Mouse (Mus musculus): ENCODE measurements around the gene Unc13a. TPM values are rescaled to one million over a fixed set of nuclear protein-coding genes. Genes with fewer than 3 reads are reported as not detected.

The Unc13a gene
- polyA plus RNA-seq, 1 experiment from 2014 or later: 2.0 TPM

DNA sequence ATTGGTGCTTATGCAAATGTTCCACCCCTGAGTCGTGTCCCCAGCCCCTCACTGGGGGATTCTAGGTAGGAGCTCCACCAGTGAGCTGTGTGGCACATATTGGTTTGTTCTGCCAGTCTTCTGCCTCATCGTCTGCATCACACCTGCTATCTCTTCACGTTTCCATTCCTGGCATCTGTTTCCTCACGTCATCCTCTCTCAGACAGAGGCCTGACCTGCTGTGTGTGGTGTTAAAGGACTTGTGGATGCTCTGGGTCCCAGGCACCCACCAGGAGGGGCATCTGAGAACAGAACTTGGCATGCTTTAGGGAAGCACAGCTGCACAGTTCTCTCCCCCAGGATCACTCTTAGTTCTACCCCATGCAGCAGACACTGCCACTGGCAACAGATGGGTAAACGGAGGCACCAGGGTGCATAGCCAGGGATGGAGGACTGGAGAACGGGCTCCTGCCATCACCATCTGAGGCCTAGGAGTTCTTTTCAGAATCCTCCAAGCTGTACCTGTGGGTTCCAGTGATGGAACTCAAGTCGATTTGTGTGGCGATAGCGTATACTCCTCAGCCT lies 4.0 kb upstream of the Unc13a start:
- Histone ChIP-seq H3K36me3 (no peaks in the 10 kb centered on the region), H3K4me3 (replicated peaks) (peak overlapping the region; percentile 67), H3K4me1 (peaks cover 44% of the 10 kb centered on the region), H3K27ac (replicated peaks) (0 out of 2 replicates have a peak overlapping the region, but pooled peaks have one; percentile 72), H3K4me2 (replicated peaks) (peak overlapping the region; percentile 87), H3K9me3 (replicated peaks) (no peaks in the 10 kb centered on the region), H3K9ac (no peak overlapping the region), H3K27me3 (peaks cover 45% of the 10 kb centered on the region)
- ATAC-seq (ENCODE audit: insufficient number of reproducible peaks, low FRiP score, low TSS enrichment, low read depth): no peak
- WGBS: 27% methylated on average over 9 of the region's 9 CpGs

DNA sequence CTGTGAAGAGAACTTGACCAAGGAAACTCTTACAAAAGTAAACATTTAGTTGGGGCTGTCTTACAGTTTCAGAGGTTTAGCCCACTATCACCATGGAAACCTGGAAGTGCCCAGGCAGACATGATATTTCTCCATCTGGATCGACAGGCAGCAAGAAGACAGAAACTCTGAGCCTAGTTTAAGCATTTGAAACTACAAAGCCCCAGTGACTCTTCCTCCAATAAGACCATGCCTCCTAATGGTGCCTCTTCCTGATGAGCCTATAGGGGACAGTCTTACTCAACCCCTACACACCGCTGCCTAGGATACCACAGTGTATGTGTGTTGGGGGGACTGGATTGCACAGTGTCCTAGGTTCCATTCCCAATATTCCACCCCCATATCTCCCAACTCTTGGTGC lies 2.5 kb upstream of the Unc13a start:
- H3K36me3 ChIP-seq: no peaks in the 10 kb centered on the region
- peaks cover 41% of the 10 kb centered on the region for H3K27me3 ChIP-seq
- H3K4me3 ChIP-seq (replicated peaks): no peak overlapping the region
- H3K9ac ChIP-seq: no peak overlapping the region
- peaks cover 37% of the 10 kb centered on the region for H3K4me1 ChIP-seq
- WGBS: 70% methylated on average over 2 of the region's 2 CpGs
- no peak overlapping the region for H3K27ac ChIP-seq (replicated peaks)
- ATAC-seq (ENCODE audit: insufficient number of reproducible peaks, low FRiP score, low TSS enrichment, low read depth): no peak
- H3K4me2 ChIP-seq (replicated peaks): no peak overlapping the region
- H3K9me3 ChIP-seq (replicated peaks): no peaks in the 10 kb centered on the region

DNA sequence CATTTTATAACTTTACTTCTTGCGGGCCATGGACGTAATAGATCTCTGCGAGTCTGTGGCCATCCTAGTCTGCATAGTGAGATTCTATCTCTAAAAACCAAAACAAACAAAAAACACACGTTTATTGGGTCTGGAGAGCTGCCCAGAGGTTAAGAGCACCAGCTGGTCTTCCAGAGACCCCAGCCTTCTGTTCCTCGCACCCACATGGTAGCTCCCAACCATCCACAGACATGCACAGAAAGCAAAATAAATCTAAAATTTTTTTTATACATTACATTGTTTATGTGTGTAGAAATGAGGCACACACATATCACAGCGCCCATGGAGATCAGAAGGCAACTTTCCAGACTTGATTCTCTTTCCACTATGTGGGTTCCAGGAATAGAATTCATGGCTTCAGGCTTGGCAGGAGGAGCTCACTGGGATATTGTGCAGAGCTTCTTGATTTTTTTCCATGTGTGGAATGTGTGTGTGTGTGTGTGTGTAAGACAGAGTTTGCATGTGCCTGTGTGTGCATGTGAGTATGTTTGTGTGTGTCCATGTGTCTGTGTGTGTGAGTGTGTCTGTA lies 695 bp upstream of the Unc13a start:
- Histone ChIP-seq H3K9me3 (replicated peaks) (no peaks in the 10 kb centered on the region), H3K9ac (no peak overlapping the region), H3K27me3 (peaks cover 37% of the 10 kb centered on the region), H3K4me1 (peaks cover 43% of the 10 kb centered on the region), H3K4me2 (replicated peaks) (peak overlapping the region; percentile 98), H3K27ac (replicated peaks) (no peak overlapping the region; the same call in 1 of the 2 replicates), H3K36me3 (no peaks in the 10 kb centered on the region), H3K4me3 (replicated peaks) (peak overlapping the region; percentile 52)
- 53% methylated on average over 6 of the region's 6 CpGs for WGBS
- ATAC-seq (ENCODE audit: insufficient number of reproducible peaks, low FRiP score, low TSS enrichment, low read depth): no peak

- no peak overlapping the region for H3K9ac ChIP-seq
- no peaks in the 10 kb centered on the region for H3K9me3 ChIP-seq (replicated peaks)
- H3K36me3 ChIP-seq: no peaks in the 10 kb centered on the region
- peak; percentile 44 for ATAC-seq (ENCODE audit: insufficient number of reproducible peaks, low FRiP score, low TSS enrichment, low read depth)
- H3K27ac ChIP-seq (replicated peaks): no peak overlapping the region
- peak overlapping the region; percentile 98 for H3K4me2 ChIP-seq (replicated peaks)
- WGBS: under 1% methylated on average over 60 of the region's 64 CpGs
- peaks cover 35% of the 10 kb centered on the region for H3K4me1 ChIP-seq
- peak overlapping the region; percentile 52 for H3K4me3 ChIP-seq (replicated peaks)
- H3K27me3 ChIP-seq: peaks cover 47% of the 10 kb centered on the region
These were observed 672 bp downstream of the Unc13a start for GRCm38 (mm10) chr8:71670621-71671548.

DNA sequence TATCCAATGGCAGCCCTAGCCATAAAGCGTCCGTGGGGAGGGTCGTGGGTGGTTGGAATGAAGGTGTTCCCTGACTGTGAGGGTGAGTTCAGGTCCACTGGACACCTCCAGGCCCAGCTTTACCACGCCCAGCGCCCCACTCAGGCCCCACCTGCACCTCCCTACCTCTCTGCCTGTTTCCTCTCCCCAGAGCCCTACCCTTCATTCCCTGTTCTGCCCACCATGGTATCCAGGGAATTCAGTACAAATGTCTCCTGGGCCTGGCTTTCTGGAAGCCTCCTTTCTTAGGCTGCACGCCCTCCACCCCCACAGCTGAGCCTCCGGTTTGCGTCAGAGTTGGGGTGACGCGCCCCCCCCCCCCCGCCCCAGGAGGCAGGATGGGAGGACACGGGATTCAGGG lies 1.4 kb downstream of the Unc13a start:
- Histone ChIP-seq H3K27ac (replicated peaks) (no peak overlapping the region), H3K9me3 (replicated peaks) (no peaks in the 10 kb centered on the region), H3K9ac (no peak overlapping the region), H3K27me3 (peaks cover 42% of the 10 kb centered on the region), H3K4me3 (replicated peaks) (peak overlapping the region; percentile 52), H3K4me1 (peaks cover 36% of the 10 kb centered on the region), H3K4me2 (replicated peaks) (peak overlapping the region; percentile 98), H3K36me3 (no peaks in the 10 kb centered on the region)
- 12% methylated on average over 12 of the region's 12 CpGs for WGBS
- peak; percentile 5; the same call in 1 of the 2 replicates for ATAC-seq (ENCODE audit: insufficient number of reproducible peaks, low FRiP score, low TSS enrichment, low read depth)

DNA sequence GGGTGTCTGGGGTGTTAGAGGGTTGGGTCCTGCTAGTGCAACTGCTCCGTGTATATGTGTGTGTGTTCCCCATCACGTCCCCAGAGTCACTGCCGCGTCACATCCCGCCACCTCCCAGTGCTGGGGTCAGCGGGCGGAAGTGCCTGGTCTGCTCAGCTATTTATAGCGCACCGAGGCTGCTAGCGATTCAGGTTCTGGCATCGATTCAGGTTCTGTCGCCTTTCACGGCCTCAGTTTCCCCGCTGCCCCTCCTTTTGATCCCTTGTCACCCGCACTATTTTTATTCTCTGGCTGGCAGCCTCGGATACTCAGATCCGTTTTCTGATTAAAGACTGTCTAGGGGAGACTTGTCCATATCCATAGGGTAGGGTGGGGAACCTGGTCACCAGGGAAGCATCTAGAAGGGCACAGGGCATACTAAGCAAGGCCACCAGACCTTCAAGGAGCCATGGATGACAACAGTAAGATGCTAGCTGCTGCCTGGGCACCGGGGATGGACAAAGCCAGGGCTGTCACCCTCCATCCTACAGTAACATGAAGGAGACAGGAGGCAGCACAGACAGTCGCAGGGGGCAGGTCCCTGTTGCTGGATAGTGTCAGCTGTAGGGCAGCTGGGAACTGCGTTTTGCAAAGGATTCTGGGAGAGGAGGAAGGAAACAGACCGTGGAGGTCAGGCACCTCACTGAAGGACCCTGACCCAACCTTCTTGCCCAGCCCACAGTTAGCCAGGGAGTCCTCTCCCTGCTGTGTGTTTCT lies 3.2 kb downstream of the Unc13a start:
- Histone ChIP-seq H3K9ac (no peak overlapping the region), H3K27me3 (peaks cover 46% of the 10 kb centered on the region)
- ATAC-seq (ENCODE audit: insufficient number of reproducible peaks, low FRiP score, low TSS enrichment, low read depth): no peak

DNA sequence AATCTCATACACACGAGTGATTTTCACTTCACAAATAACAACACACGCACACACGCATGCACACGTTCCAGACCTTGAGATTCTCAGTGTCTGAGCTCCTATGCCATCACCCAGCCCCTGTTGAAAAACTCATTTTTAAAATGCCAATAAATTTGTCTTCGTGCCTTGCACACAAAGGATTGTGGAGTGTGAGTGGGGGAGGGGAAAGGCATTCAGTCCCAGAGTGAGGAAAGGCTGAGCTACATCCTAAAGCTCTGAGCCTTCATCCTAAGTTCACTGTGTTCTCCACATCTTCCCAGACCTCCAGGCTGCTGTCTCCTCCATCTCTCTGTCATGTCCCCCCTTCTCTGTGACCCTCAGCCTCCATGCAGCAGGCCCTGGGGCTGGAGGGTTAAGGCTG lies 4.3 kb downstream of the Unc13a start:
- Histone ChIP-seq H3K9ac (no peak overlapping the region), H3K4me2 (replicated peaks) (no peak overlapping the region), H3K4me3 (replicated peaks) (no peak overlapping the region), H3K4me1 (peaks cover 36% of the 10 kb centered on the region), H3K36me3 (no peaks in the 10 kb centered on the region), H3K27me3 (peaks cover 56% of the 10 kb centered on the region), H3K27ac (replicated peaks) (no peak overlapping the region), H3K9me3 (replicated peaks) (no peaks in the 10 kb centered on the region)
- ATAC-seq (ENCODE audit: insufficient number of reproducible peaks, low FRiP score, low TSS enrichment, low read depth): no peak
- WGBS: 49% methylated on average over 5 of the region's 5 CpGs

More for the DNA sequence above, 3.2 kb downstream of the Unc13a start:
- Histone ChIP-seq H3K36me3 (no peaks in the 10 kb centered on the region), H3K9me3 (replicated peaks) (no peaks in the 10 kb centered on the region), H3K27ac (replicated peaks) (no peak overlapping the region), H3K4me2 (replicated peaks) (0 out of 2 replicates have a peak overlapping the region, but pooled peaks have one; percentile 3), H3K4me1 (peaks cover 36% of the 10 kb centered on the region), H3K4me3 (replicated peaks) (no peak overlapping the region)
- WGBS: 3% methylated on average over 21 of the region's 21 CpGs

GRCm38 (mm10) chr8:71666855-71667254 lies 4.7 kb downstream of the Unc13a start:
- H3K27ac ChIP-seq (replicated peaks): no peak overlapping the region
- no peak overlapping the region for H3K4me2 ChIP-seq (replicated peaks)
- ATAC-seq (ENCODE audit: insufficient number of reproducible peaks, low FRiP score, low TSS enrichment, low read depth): no peak
- H3K9ac ChIP-seq: no peak overlapping the region
- peaks cover 33% of the 10 kb centered on the region for H3K4me1 ChIP-seq
- WGBS: 39% methylated on average over 1 of the region's 1 CpGs
- no peaks in the 10 kb centered on the region for H3K9me3 ChIP-seq (replicated peaks)
- peaks cover 60% of the 10 kb centered on the region for H3K27me3 ChIP-seq
- no peak overlapping the region for H3K4me3 ChIP-seq (replicated peaks)
- no peaks in the 10 kb centered on the region for H3K36me3 ChIP-seq

DNA sequence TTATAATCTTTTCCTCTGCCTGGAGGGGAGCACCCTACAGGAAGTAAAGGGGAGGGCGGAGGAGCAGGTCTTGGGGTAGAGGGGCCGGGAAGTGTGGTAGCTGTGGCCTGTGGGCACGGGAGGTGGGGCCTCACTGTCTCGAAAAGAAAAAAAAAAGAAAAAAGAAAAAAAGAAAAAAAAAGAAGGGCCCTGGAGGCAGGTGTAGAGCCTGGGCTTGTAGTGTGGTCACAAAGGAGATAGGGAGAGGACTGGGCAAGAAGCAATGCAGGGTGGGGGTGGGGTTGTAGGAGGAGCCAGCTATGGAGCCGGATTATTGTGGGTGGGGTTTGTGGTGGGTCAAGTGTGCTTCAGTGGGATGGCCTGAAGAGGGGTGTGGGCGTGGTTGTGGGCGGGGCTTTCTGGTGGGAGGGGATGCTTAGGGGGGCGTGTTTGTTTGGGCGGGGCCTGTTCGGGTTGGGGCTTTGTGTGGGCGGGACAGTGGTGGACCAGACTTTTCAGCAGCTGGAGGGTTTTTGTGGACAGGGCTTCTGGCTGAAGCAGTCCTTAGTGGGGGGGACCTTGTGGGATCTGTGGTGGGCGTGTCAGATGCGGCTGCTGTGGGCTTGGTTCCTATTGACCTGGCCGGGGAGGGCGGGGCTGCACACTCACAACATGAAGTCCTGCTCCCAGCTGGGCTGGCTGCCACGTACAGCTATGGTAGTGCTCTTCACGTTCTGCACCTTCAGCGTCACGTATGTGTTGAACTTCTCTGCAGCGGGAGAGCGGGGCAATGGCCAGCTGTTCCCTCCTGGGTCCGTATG lies 6.0 kb downstream of the Unc13a start:
- WGBS: 4% methylated on average over 22 of the region's 22 CpGs
- 0 out of 2 replicates have a peak, but pooled peaks have one; percentile 11 for ATAC-seq (ENCODE audit: insufficient number of reproducible peaks, low FRiP score, low TSS enrichment, low read depth)

More for the DNA sequence above, 6.0 kb downstream of the Unc13a start:
- no peak overlapping the region; the same call in 1 of the 2 replicates for H3K4me3 ChIP-seq (replicated peaks)
- H3K4me1 ChIP-seq: peaks cover 23% of the 10 kb centered on the region
- H3K9ac ChIP-seq: no peak overlapping the region
- H3K36me3 ChIP-seq: no peaks in the 10 kb centered on the region
- no peak overlapping the region for H3K27ac ChIP-seq (replicated peaks)
- H3K27me3 ChIP-seq: peaks cover 58% of the 10 kb centered on the region
- H3K9me3 ChIP-seq (replicated peaks): no peaks in the 10 kb centered on the region
- H3K4me2 ChIP-seq (replicated peaks): peak overlapping the region; percentile 34
